Mouse (Mus musculus) kidney, adult 2 months (tissue): ENCODE measurements around the gene Avpi1.

Experiments used
- CTCF ChIP-seq: fragments of 200-500 bp; conservative IDR thresholded peaks from 2 replicates; pipeline ENCODE4 v1.5.1; 2011; ENCODE audit warnings: low read depth, mild to moderate bottlenecking, control low read depth, low read length, moderate library complexity, mixed read lengths; ENCODE audit not compliant: insufficient read depth, insufficient read length
- POLR2A ChIP-seq: fragments of 200-500 bp; IDR thresholded peaks from one replicate; pipeline ENCODE4 v1.6.1; 2011; ENCODE audit warnings: low read depth, low read length, control low read depth

DNA sequence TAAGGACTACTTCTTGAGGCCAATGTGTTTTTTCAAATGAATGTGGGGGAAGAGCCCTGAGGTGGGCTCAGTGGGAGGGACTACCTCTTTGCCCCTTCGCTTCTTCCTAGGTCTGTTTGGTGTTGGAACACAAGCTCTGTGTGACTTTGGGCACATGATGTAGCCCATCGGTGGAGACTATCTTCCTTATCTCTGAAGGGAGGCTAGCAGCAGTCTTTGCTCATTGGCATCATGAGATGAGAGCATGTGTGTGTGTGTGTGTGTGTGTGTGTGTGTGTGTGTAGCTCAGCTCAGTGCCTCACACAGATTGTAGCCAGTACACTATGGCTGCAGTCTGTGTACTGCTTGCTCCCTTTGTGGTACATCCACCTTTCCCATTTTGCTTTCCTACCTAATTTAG, 48.6 kb upstream of the Avpi1 start:
- TF ChIP-seq CTCF (no peak), POLR2A (no peak)
